10 mouse cellular contexts compared by ENCODE assay signal in genomic region chrX:152618464-152618863, GRCm38 (mm10). TPM values are rescaled to one million over a fixed set of nuclear protein-coding genes. Genes with fewer than 3 reads are reported as not detected.
DNase-seq lines count a peak whose midpoint lies in the region; ATAC-seq and TF ChIP-seq lines count a peak whose summit lies in the region.
"Had no signal": no experiment of that assay in that cellular context is flagged by ENCODE, and none has a peak within 500 bp of the region (broad histone marks: within the 10 kb centered on the region; RNA-seq: fewer than 3 reads in every experiment).

No protein-coding gene starts in this region.

- H3K4me2 ChIP-seq in forebrain, embryonic 16.5 days (ENCODE audit: low read length): no peak overlapping the region
- H3K4me2 ChIP-seq in limb, embryonic 14.5 days (replicated peaks; ENCODE audit: low read depth, low read length, severe bottlenecking): no peak overlapping the region
- H3K4me2 ChIP-seq: heart, embryonic 13.5 days had no signal

- no peaks in the 10 kb centered on the region for H3K36me3 ChIP-seq in forebrain, embryonic 16.5 days (ENCODE audit: control insufficient read depth, insufficient read depth)
- H3K36me3 ChIP-seq in limb, embryonic 14.5 days (ENCODE audit: control insufficient read depth, insufficient read depth, low read length): peaks cover 5% of the 10 kb centered on the region; the same call in 1 of the 2 replicates
- H3K36me3 ChIP-seq: G1E had no signal

- DNase-seq in frontal cortex, postnatal 36 days (ENCODE audit: low spot score in 2 of 2): peak; percentile 15 to 26
- DNase-seq in frontal cortex, postnatal 14 days (ENCODE audit: low spot score in 2 of 2): no peak
- DNase-seq in right cerebral cortex, adult 18-20 months: peak; percentile 13
- DNase-seq in right cerebral cortex, postnatal 36 days (ENCODE audit: low spot score in 2 of 2): no peak
- DNase-seq in limb, embryonic 14.5 days (ENCODE audit: low spot score): peak; percentile 45
- peak; percentile 35 for DNase-seq in right cerebral cortex, postnatal 4 days
- DNase-seq in natural killer cell, adult 2 months (ENCODE audit: low spot score in 2 of 2): no peak

- ATAC-seq in forebrain, embryonic 16.5 days: peak; percentile 69
- ATAC-seq in limb, embryonic 14.5 days (ENCODE audit: low FRiP score, low read depth): no peak

- H3K9me3 ChIP-seq in forebrain, embryonic 16.5 days (ENCODE audit: control insufficient read depth, low read length): no peaks in the 10 kb centered on the region
- no peaks in the 10 kb centered on the region for H3K9me3 ChIP-seq in limb, embryonic 14.5 days (ENCODE audit: control insufficient read depth, low read length)
- H3K9me3 ChIP-seq: G1E; heart, embryonic 13.5 days had no signal

- no peak overlapping the region for H3K4me3 ChIP-seq in forebrain, embryonic 16.5 days (replicated peaks; ENCODE audit: low read length)
- no peak overlapping the region for H3K4me3 ChIP-seq in limb, embryonic 14.5 days (replicated peaks; ENCODE audit: low read length)
- H3K4me3 ChIP-seq: heart, embryonic 13.5 days had no signal

- 88% methylated on average over 1 of the region's 1 CpGs for WGBS in forebrain, embryonic 16.5 days
- WGBS in limb, embryonic 14.5 days: 71% methylated on average over 1 of the region's 1 CpGs

- no peak for TF ChIP-seq POLR2A in limb, embryonic 14.5 days (IDR thresholded peaks at IDR 0.05; ENCODE audit: borderline replicate concordance, extremely low read depth, insufficient read depth, insufficient read length)

- no peak overlapping the region for H3K9ac ChIP-seq in forebrain, embryonic 16.5 days (replicated peaks; ENCODE audit: low read depth, low read length)
- H3K9ac ChIP-seq in limb, embryonic 14.5 days (ENCODE audit: low read depth, low read length, severe bottlenecking): no peak overlapping the region
- H3K9ac ChIP-seq: heart, embryonic 13.5 days had no signal

- H3K27me3 ChIP-seq in forebrain, embryonic 16.5 days (replicated peaks; ENCODE audit: control insufficient read depth, insufficient read depth, low read length): no peaks in the 10 kb centered on the region
- H3K27me3 ChIP-seq in limb, embryonic 14.5 days (ENCODE audit: control insufficient read depth, insufficient read depth, low read length): no peaks in the 10 kb centered on the region

- no peak overlapping the region for H3K27ac ChIP-seq in forebrain, embryonic 16.5 days (ENCODE audit: low read length)
- H3K27ac ChIP-seq in limb, embryonic 14.5 days (replicated peaks; ENCODE audit: low read depth, low read length): no peak overlapping the region
- H3K27ac ChIP-seq: heart, embryonic 13.5 days had no signal

- H3K4me1 ChIP-seq in forebrain, embryonic 16.5 days (replicated peaks; ENCODE audit: control insufficient read depth, insufficient read depth, low read length): no peaks in the 10 kb centered on the region
- no peaks in the 10 kb centered on the region for H3K4me1 ChIP-seq in limb, embryonic 14.5 days (ENCODE audit: control insufficient read depth, insufficient read depth, low read length)
- H3K4me1 ChIP-seq: heart, embryonic 13.5 days had no signal

RNA-seq across cellular contexts. Expression of gene Cldn34a, which starts 55.3 kb away (rescaled TPM):
- polyA plus RNA-seq in forebrain, embryonic 16.5 days (2015; fragmentation: Nextera tagmentation; extraction: Ambion mirVana): not detected in 2 replicates
- not detected in 2 replicates for polyA plus RNA-seq in limb, embryonic 14.5 days (2012; rRNA removed)
- polyA plus RNA-seq in limb, embryonic 14.5 days (2014; fragmentation: Nextera tagmentation; extraction: Ambion mirVana): not detected in 2 replicates
- polyA plus RNA-seq: G1E; heart, embryonic 13.5 days had no signal

Comparison
In these comparisons a context has a peak if more than half of its experiments do, and no peak if none do; other contexts are left out.
1. DNase-seq: peak in frontal cortex, postnatal 36 days (2 of 2), right cerebral cortex, adult 18-20 months (single experiment), limb, embryonic 14.5 days (single experiment) and right cerebral cortex, postnatal 4 days (single experiment); none in frontal cortex, postnatal 14 days (0 of 2), right cerebral cortex, postnatal 36 days (0 of 2) and natural killer cell, adult 2 months (0 of 2).